Mouse (Mus musculus) liver, embryonic 15.5 days (tissue): ENCODE results near the gene Nck2. TPM values are rescaled to one million over a fixed set of nuclear protein-coding genes. Genes with fewer than 3 reads are reported as not detected.
A peak's percentile ranks its signal among the peaks of the same experiment; 100 is the strongest.

Source experiments
- ATAC-seq: fragments of 200-750 bp; cut with Nextera tagmentation; 2 replicates; pipeline ENCODE4 v1.8.0; 2017; ENCODE audit warnings: moderate number of reproducible peaks, mild to moderate bottlenecking, moderate library complexity; ENCODE audit not compliant: insufficient read depth
- H3K27ac ChIP-seq: fragments of 300-500 bp; sonication (generic); replicated peaks from 2 replicates; pipeline ENCODE4 v1.5.1; 2015; ENCODE audit warnings: mild to moderate bottlenecking, inconsistent platforms
- H3K27me3 ChIP-seq: fragments of 300-500 bp; sonication (generic); 2 replicates; pipeline ENCODE4 v1.6.1; 2015; ENCODE audit warnings: mild to moderate bottlenecking, inconsistent platforms
- H3K36me3 ChIP-seq: fragments of 300-500 bp; sonication (generic); replicated peaks from 2 replicates; pipeline ENCODE4 v1.6.1; 2015; ENCODE audit warnings: moderate library complexity, mild to moderate bottlenecking, inconsistent platforms
- H3K4me1 ChIP-seq: fragments of 300-500 bp; sonication (generic); replicated peaks from 2 replicates; pipeline ENCODE4 v1.6.1; 2015; ENCODE audit warnings: inconsistent platforms
- H3K4me2 ChIP-seq: fragments of 300-500 bp; sonication (generic); 2 replicates; pipeline ENCODE4 v1.6.1; 2015; ENCODE audit warnings: moderate library complexity, mild to moderate bottlenecking, inconsistent platforms
- H3K4me3 ChIP-seq: fragments of 300-500 bp; sonication (generic); replicated peaks from 2 replicates; pipeline ENCODE4 v1.5.1; 2015; ENCODE audit warnings: mild to moderate bottlenecking, inconsistent platforms
- H3K9ac ChIP-seq: fragments of 300-500 bp; sonication (generic); 2 replicates; pipeline ENCODE4 v1.6.1; 2015; ENCODE audit warnings: moderate library complexity, mild to moderate bottlenecking, inconsistent platforms
- H3K9me3 ChIP-seq: fragments of 300-500 bp; sonication (generic); replicated peaks from 2 replicates; pipeline ENCODE4 v1.6.1; 2016; ENCODE audit warnings: inconsistent platforms
- WGBS: fragments of 180-500 bp; shearing (Covaris S2); methylation state at CpG from one replicate; pipeline ENCODE4 v1.1.7; 2015; ENCODE audit warnings: mixed read lengths; ENCODE audit not compliant: insufficient replicate concordance; 5-methylcytosine and 5-hydroxymethylcytosine counted together
- polyA plus RNA-seq: library from polyadenylated mRNA; unstranded; fragments of >200 nt; fragmentation: Nextera tagmentation; extraction: Ambion mirVana; gene quantifications from 2 replicates; pipeline ENCODE4 v1.2.1, GENCODE M21; 2015

Gene Nck2
- polyA plus RNA-seq, 1 experiment from 2014 or later: 10.2 TPM

DNA sequence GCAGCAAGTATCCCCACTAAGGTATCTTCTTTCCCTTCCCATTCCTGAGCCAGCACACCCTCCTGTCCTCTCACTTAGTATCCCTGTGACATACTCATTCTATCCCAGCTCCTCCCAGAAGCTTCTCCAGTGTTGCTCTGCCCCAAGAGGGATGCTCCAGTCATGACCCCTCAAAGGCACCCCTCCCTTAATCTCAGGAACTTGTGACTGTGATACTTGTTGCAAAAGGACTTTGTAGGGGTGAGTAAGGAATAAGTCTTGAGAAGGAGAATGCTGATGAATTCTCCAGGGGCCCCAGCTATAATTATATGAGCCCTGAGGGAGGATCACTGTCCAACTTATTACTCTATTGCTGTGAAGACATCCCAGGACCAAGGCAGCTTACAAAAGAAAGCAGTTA lies 7.8 kb upstream of the Nck2 start:
- Histone ChIP-seq H3K4me3 (no peak overlapping the region), H3K27ac (no peak overlapping the region)
- ATAC-seq: no peak

DNA sequence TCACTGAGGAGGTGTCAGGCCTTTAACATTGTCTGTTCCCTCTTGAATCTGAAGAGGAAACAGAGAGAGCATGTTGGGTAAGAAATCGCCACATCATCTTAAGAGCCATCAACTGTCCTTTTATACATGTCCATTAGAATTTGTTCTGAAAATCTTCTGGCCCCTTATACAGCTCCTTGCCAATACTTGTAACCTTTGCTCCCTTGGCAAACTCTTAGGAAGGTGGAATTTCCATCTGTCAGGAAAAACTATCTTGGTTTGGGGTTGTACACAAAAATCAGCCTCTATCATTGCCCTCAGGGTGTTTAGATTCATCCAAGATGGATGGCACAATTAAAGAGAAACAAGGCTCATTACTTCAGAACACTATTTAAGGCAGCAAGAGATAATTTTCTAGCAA lies 5.1 kb upstream of the Nck2 start:
- ATAC-seq: no peak
- Histone ChIP-seq H3K9ac (no peak overlapping the region), H3K4me1 (no peaks in the 10 kb centered on the region), H3K27me3 (no peaks in the 10 kb centered on the region), H3K4me2 (no peak overlapping the region), H3K9me3 (no peaks in the 10 kb centered on the region), H3K4me3 (no peak overlapping the region), H3K27ac (no peak overlapping the region), H3K36me3 (no peaks in the 10 kb centered on the region)
- 70% methylated on average over 1 of the region's 1 CpGs for WGBS

More for the DNA sequence above, 7.8 kb upstream of the Nck2 start:
- Histone ChIP-seq H3K4me2 (no peak overlapping the region), H3K9ac (no peak overlapping the region), H3K9me3 (no peaks in the 10 kb centered on the region), H3K4me1 (no peaks in the 10 kb centered on the region), H3K27me3 (no peaks in the 10 kb centered on the region), H3K36me3 (no peaks in the 10 kb centered on the region)

DNA sequence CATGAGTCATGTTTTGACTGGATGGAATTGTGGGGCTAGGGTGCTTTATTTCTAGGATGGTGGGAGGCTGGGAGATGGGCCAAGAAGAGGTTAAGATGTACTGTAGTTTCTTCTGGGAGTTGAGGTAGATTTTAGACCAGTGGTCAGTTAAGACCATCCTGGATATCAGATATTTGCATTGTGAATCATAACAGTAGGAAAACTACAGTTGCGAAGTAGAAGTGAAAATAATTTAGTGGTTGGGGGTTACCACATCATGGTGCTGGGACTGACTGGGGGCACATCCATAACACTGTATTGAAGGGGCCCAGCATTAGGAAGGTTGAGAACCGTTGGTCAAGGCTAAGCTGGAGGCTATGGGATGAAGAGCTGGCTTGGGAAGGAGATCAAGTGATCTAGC lies 1.8 kb upstream of the Nck2 start:
- ATAC-seq: no peak
- Histone ChIP-seq H3K9ac (no peak overlapping the region), H3K4me1 (peaks cover 27% of the 10 kb centered on the region), H3K4me2 (no peak overlapping the region), H3K36me3 (no peaks in the 10 kb centered on the region), H3K4me3 (no peak overlapping the region), H3K27ac (no peak overlapping the region), H3K9me3 (no peaks in the 10 kb centered on the region), H3K27me3 (no peaks in the 10 kb centered on the region)
- 77% methylated on average over 2 of the region's 2 CpGs for WGBS

- peaks cover 50% of the 10 kb centered on the region for H3K4me1 ChIP-seq
These were observed 1.1 kb downstream of the Nck2 start for GRCm38 (mm10) chr1:43445170-43446088.

DNA sequence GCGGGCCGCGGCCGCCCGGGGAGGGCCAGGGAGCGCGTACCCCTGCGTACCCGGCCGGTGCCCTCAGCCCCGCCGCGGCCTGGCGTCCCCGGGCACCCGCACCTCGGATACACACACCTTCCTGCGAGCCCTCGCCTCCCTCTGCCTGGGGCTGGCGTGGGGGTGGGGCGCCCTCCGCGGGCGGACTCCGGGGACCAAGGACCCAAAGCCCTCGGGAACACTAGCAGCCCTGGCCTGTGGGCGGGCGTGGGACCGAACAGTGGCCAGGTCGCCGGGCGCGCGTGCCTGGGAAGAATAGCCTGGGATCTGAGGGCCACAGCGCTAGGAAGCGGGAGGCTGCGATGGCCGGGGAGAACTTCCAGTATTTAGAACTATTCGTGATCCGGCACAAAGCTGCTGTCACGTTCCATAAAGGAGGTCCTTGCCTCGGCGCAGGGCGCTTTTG lies 1.7 kb downstream of the Nck2 start:
- under 1% methylated on average over 41 of the region's 44 CpGs for WGBS
- ATAC-seq: peak; percentile 73
- Histone ChIP-seq H3K27me3 (no peaks in the 10 kb centered on the region), H3K4me2 (peak overlapping the region; percentile 97), H3K9me3 (no peaks in the 10 kb centered on the region), H3K4me1 (peaks cover 57% of the 10 kb centered on the region), H3K36me3 (no peaks in the 10 kb centered on the region), H3K4me3 (peak overlapping the region; percentile 93), H3K27ac (peak overlapping the region; percentile 82), H3K9ac (peak overlapping the region; percentile 90)

More at GRCm38 (mm10) chr1:43445170-43446088, 1.1 kb downstream of the Nck2 start:
- under 1% methylated on average over 85 of the region's 86 CpGs for WGBS
- H3K4me3 ChIP-seq: peak overlapping the region; percentile 93
- no peaks in the 10 kb centered on the region for H3K27me3 ChIP-seq
- H3K9ac ChIP-seq: peak overlapping the region; percentile 90
- ATAC-seq: peak; percentile 89
- no peaks in the 10 kb centered on the region for H3K9me3 ChIP-seq
- peak overlapping the region; percentile 82 for H3K27ac ChIP-seq
- peak overlapping the region; percentile 97 for H3K4me2 ChIP-seq
- no peaks in the 10 kb centered on the region for H3K36me3 ChIP-seq

DNA sequence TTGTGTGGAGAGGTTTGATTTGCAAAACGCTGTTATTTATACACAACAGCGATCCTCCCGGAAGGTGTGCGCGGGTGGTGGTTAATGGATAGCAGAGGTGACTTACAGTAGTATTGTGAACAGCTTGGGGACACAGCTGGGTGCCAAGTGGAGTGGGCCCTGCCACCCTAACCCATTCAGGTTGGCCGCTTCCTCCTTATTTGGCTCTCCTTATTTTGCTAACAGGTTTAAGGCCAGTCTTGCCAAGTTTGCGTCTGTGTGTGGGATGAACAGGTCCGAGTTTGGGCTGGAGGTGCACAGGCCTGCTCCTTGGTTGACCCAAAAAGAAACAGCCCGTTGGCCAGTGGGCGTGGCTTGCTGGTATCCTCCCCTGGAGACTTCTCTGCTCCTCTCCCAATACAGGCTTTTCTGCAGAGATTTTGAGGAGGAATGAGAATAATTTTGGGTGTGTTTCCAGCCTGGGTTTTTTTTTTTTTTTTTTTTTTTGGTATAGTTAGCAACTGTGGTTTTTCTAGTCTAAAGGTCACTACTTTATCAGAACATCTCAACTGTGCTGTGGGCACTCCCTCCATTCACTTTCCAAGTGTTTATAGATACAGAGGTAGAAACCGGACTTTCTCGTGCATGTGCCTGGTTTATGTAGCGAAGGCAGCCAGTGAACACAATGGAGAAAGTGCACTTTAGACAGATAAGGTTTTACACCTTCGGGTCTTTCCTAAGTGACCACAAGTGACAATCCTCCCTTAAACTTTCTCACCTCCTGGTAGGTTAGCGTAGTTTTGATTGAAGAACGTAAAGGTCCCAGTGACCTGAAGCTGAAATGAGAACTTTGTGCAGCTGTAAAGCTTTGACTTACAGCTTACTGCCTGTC lies 2.6 kb downstream of the Nck2 start:
- Histone ChIP-seq H3K27me3 (no peaks in the 10 kb centered on the region), H3K4me2 (peak overlapping the region; percentile 97), H3K9ac (peak overlapping the region; percentile 90), H3K4me3 (peak overlapping the region; percentile 93), H3K36me3 (no peaks in the 10 kb centered on the region), H3K4me1 (peaks cover 63% of the 10 kb centered on the region), H3K9me3 (no peaks in the 10 kb centered on the region), H3K27ac (peak overlapping the region; percentile 82; the same call in 1 of the 2 replicates)
- WGBS: 10% methylated on average over 16 of the region's 16 CpGs
- ATAC-seq: no peak

- Histone ChIP-seq H3K4me2 (peak overlapping the region; percentile 97), H3K36me3 (no peaks in the 10 kb centered on the region), H3K9ac (no peak overlapping the region; the same call in 1 of the 2 replicates), H3K27ac (no peak overlapping the region), H3K27me3 (no peaks in the 10 kb centered on the region), H3K9me3 (no peaks in the 10 kb centered on the region), H3K4me3 (peak overlapping the region; percentile 93), H3K4me1 (peaks cover 68% of the 10 kb centered on the region)
- WGBS: 47% methylated on average over 9 of the region's 9 CpGs
- ATAC-seq: no peak
These were observed 3.4 kb downstream of the Nck2 start for GRCm38 (mm10) chr1:43447602-43448287.

DNA sequence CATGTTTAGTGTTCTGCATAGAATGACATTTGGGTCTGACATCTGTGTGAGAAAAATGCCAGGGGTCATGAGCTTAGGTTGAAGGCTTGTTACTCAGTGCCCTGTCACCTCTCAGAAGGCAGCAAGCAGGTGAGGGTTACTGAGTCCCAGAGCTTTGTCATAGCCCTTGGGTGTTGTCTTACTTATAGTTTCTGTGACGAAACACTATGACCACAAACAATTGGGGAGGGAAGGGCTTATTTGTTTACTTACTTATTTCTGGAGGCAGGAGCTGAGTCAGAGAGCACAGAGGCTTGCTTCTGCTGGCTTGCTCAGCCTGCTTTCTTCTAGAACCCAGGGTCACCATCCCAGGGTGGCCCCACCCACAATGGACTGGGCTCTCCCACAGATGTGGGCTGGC lies 6.4 kb downstream of the Nck2 start:
- no peak overlapping the region for H3K4me2 ChIP-seq
- H3K9ac ChIP-seq: no peak overlapping the region
- no peak for ATAC-seq
- WGBS: 39% methylated on average over 1 of the region's 1 CpGs
- no peaks in the 10 kb centered on the region for H3K36me3 ChIP-seq
- no peak overlapping the region for H3K4me3 ChIP-seq
- H3K27ac ChIP-seq: no peak overlapping the region
- peaks cover 74% of the 10 kb centered on the region for H3K4me1 ChIP-seq
- no peaks in the 10 kb centered on the region for H3K27me3 ChIP-seq
- H3K9me3 ChIP-seq: no peaks in the 10 kb centered on the region

DNA sequence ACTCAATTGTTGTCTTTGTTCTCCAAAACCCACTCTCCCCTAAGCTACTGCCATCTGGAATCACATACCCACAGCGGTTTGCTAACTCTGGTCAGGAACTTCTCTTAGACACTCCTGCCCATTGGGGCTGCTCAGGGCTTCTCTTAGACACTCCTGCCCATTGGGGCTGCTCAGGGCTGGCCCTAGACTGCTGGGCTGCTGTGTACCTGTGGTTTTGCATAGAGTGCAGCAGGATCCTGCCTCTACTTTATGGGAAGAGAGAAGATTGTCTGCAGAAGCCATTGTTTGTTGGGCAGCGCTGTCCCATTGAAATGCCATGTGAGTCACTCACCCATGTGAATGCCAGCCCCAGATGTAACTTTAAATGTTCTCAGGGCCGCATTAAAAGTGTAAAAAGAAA lies 9.3 kb downstream of the Nck2 start:
- H3K4me3 ChIP-seq: no peak overlapping the region

GRCm38 (mm10) chr1:43454741-43455140 lies 10.4 kb downstream of the Nck2 start:
- 78% methylated on average over 8 of the region's 8 CpGs for WGBS
- Histone ChIP-seq H3K9me3 (no peaks in the 10 kb centered on the region), H3K4me3 (no peak overlapping the region), H3K9ac (no peak overlapping the region), H3K27me3 (no peaks in the 10 kb centered on the region), H3K36me3 (no peaks in the 10 kb centered on the region), H3K27ac (no peak overlapping the region), H3K4me2 (peak overlapping the region; percentile 1; the same call in 1 of the 2 replicates), H3K4me1 (peaks cover 64% of the 10 kb centered on the region)
- ATAC-seq: no peak

More for the DNA sequence above, 9.3 kb downstream of the Nck2 start:
- no peak for ATAC-seq
- Histone ChIP-seq H3K27me3 (no peaks in the 10 kb centered on the region), H3K9me3 (no peaks in the 10 kb centered on the region), H3K27ac (no peak overlapping the region), H3K4me1 (peaks cover 71% of the 10 kb centered on the region), H3K36me3 (no peaks in the 10 kb centered on the region), H3K9ac (no peak overlapping the region), H3K4me2 (no peak overlapping the region)
- WGBS: 79% methylated on average over 3 of the region's 3 CpGs
